Mouse (Mus musculus) megakaryocyte, embryonic 14.5 days (primary cell): ENCODE results near the gene Arfgap2.

Source experiments
- FLI1 ChIP-seq: IDR thresholded peaks from 2 replicates; pipeline ENCODE4 v1.6.1; 2012; ENCODE audit warnings: low read length, inconsistent platforms, mixed read lengths
- GATA1 ChIP-seq: IDR thresholded peaks from 3 replicates; pipeline ENCODE4 v1.6.1; 2012; ENCODE audit warnings: mixed read lengths, low read length, inconsistent platforms, borderline replicate concordance

GRCm38 (mm10) chr2:91301836-91302235 is 37.1 kb downstream of the Arfgap2 start:
- no peak for TF ChIP-seq GATA1
- TF ChIP-seq FLI1, result no peak
